Mouse (Mus musculus): ENCODE data around the gene Etnk1.

DNA sequence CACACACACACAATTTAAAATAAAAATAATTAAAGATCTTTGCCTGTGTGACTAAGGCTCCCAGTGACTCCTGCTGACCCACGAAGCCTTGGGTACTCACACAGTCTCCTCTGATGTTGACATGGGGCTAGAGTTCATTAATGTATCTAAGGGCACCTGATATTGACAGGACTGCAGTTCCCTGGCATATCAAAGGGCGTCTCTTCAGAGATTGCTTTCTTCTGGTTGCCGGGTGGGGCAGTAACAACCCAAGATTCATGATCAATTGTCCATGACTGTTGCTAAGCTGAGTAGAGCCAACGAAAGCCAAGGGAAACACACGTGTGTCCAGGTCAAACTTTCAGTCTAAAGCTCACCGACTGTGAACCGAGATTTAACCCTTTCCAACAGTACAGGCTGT lies 22.0 kb upstream of the Etnk1 start:
- TF ChIP-seq CTCF (IDR thresholded peaks at IDR 0.05; ENCODE audit: low read depth, low read length), result no peak
- no peak for TF ChIP-seq POLR2AphosphoS5 (IDR thresholded peaks at IDR 0.05; ENCODE audit: insufficient replicate concordance, low read depth, low read length)
- no peak for TF ChIP-seq GATA1 (IDR thresholded peaks at IDR 0.05; ENCODE audit: borderline replicate concordance, low read length)
